Mouse (Mus musculus) neural tube, embryonic 12.5 days (tissue): ENCODE measurements around the gene Ccz1. TPM values are rescaled to one million over a fixed set of nuclear protein-coding genes. Genes with fewer than 3 reads are reported as not detected.
"Not testable (repeated sequence)": the region's sequence is repeated elsewhere in the genome, so short reads cannot be mapped to it uniquely, and the experiment has no call there.

Experiments
- ATAC-seq: fragments of 200-750 bp; cut with Nextera tagmentation; 2 replicates; pipeline ENCODE4 v1.8.0; 2017; ENCODE audit warnings: low read depth, mild to moderate bottlenecking, moderate TSS enrichment, moderate library complexity; ENCODE audit not compliant: low FRiP score
- H3K27ac ChIP-seq: fragments of 300-500 bp; sonication (generic); 2 replicates; pipeline ENCODE4 v1.5.1; 2016
- H3K27me3 ChIP-seq: fragments of 300-500 bp; sonication (generic); replicated peaks from 2 replicates; pipeline ENCODE4 v1.6.1; 2016; ENCODE audit warnings: mild to moderate bottlenecking
- H3K36me3 ChIP-seq: fragments of 300-500 bp; sonication (generic); 2 replicates; pipeline ENCODE4 v1.6.1; 2016; ENCODE audit warnings: mild to moderate bottlenecking
- H3K4me1 ChIP-seq: fragments of 300-500 bp; sonication (generic); 2 replicates; pipeline ENCODE4 v1.6.1; 2016
- H3K4me2 ChIP-seq: fragments of 300-500 bp; sonication (generic); replicated peaks from 2 replicates; pipeline ENCODE4 v1.6.1; 2016; ENCODE audit warnings: mild to moderate bottlenecking
- H3K4me3 ChIP-seq: fragments of 300-500 bp; sonication (generic); 2 replicates; pipeline ENCODE4 v1.5.1; 2016
- H3K9ac ChIP-seq: fragments of 300-500 bp; sonication (generic); 2 replicates; pipeline ENCODE4 v1.6.1; 2016; ENCODE audit warnings: mild to moderate bottlenecking
- H3K9me3 ChIP-seq: fragments of 300-500 bp; sonication (generic); 2 replicates; pipeline ENCODE4 v1.6.1; 2016; ENCODE audit warnings: mild to moderate bottlenecking
- WGBS: fragments of 180-500 bp; shearing (Covaris S2); methylation state at CpG from one replicate; pipeline ENCODE4 v1.1.7; 2016; 5-methylcytosine and 5-hydroxymethylcytosine counted together
- polyA plus RNA-seq: library from polyadenylated mRNA; unstranded; fragments of >200 nt; fragmentation: Nextera tagmentation; extraction: Ambion mirVana; gene quantifications from 2 replicates; pipeline ENCODE4 v1.2.1, GENCODE M21; 2016

Gene Ccz1
- polyA plus RNA-seq, 1 experiment from 2014 or later, result 120 TPM

DNA sequence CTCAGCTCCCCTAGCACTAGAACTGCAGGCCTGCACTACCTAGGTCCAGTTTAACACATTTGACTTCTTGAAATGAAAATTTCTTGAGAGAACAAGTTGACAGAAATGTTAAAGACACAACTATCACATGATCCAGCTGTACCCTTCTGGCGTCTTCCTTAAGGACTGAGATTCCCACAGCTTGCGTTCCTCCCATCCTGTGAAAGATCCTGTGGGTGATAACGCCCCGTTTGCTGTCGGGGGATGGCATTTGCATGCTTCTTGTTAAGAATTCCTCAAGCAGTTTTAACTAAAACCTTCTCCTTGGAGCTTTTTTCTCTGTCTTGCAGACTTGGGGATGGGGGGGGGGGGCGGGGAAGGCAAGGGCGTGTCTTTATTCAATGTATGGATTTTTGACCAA lies 19.9 kb upstream of the Ccz1 start:
- Histone ChIP-seq H3K9me3 (no peaks in the 10 kb centered on the region), H3K4me2 (no peak overlapping the region), H3K4me1 (no peaks in the 10 kb centered on the region), H3K27me3 (no peaks in the 10 kb centered on the region), H3K27ac (no peak overlapping the region), H3K36me3 (no peaks in the 10 kb centered on the region), H3K9ac (no peak overlapping the region), H3K4me3 (no peak overlapping the region)
- 86% methylated on average over 7 of the region's 7 CpGs for WGBS
- no peak for ATAC-seq

DNA sequence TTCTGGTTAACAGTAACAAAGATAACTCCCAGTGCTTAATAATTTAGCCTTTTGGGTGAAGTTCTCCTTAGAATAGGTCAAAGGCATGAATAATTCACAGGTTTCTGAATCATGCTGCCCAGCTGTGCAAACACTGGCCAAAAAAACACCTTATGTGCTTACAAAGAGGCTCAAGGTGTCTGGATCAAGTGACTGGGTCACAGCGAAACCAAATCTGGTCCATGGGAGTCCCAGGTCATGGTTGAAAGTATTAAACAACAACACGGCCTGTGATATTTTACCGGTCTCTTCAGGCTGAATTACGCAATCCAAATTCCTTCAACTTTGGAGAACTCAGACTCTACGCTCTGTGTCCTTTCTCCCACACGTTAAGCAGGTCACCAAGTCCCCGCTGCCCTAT lies 17.8 kb upstream of the Ccz1 start:
- Histone ChIP-seq H3K9me3 (no peaks in the 10 kb centered on the region), H3K27ac (no peak overlapping the region), H3K36me3 (no peaks in the 10 kb centered on the region), H3K4me3 (no peak overlapping the region), H3K27me3 (no peaks in the 10 kb centered on the region), H3K4me1 (no peaks in the 10 kb centered on the region), H3K4me2 (no peak overlapping the region), H3K9ac (no peak overlapping the region)
- WGBS, result 90% methylated on average over 7 of the region's 7 CpGs
- no peak for ATAC-seq

DNA sequence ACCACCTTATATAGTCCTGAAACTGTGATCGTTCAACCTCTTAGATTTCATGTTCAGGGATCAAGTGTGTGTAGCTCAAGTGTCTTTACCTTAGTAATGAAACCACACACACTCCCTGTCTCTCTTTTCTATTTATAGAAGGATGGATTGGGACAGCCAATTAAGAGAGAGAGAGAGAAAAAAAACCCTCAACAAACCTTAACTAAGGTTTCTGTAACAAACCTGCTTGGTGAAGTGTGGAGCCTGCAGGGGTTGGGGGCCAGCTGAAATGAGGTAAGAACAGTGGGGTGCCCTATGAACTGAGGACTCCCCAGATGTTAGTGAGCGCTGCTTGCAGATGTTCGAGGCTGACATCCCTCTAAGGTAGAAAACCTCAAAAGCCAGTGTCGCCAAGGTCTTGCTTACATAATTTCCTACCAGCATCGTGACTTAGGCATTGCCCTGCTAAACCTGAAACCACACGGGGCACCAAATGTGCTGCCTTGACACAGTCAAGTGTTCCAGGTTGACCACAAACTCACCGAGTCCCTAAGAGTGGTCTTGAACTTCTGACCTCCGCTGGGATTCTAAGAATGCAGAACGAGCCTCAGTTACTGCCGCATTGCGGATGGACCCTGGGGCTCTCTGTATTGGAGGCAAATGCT lies 12.1 kb upstream of the Ccz1 start, which contains the start of gene Ocm:
TSS of gene Ocm (minus strand) at position 51 of the 644 bp plus-strand sequence.
- Histone ChIP-seq H3K4me1 (no peaks in the 10 kb centered on the region), H3K4me2 (no peak within 1 kb of the TSS), H3K36me3 (no peaks in the 10 kb centered on the region), H3K27ac (no peak within 1 kb of the TSS), H3K27me3 (no peaks in the 10 kb centered on the region), H3K9me3 (no peaks in the 10 kb centered on the region), H3K4me3 (no peak within 1 kb of the TSS), H3K9ac (no peak within 1 kb of the TSS)
- WGBS, result 74% methylated on average over 11 of the region's 11 CpGs
- no peak for ATAC-seq

DNA sequence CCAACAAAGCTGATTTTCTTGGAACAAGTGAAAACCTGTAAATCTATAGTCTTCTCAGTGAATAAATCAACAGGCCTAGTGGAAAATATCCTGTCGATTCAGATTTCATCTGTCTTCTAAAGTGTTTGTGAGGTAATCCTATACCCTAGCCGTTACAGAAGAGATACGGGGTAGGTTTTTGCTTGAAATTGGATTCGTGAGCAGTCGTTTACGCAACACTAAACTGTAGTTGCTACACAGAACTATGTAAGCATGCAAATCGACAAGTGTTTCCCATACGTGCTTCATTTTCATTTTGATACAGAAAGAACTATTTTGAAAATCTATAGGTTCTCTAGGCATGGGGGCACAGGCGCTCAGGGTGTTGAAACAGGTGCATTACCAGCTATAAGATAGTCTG lies 1.2 kb upstream of the Ccz1 start:
- Histone ChIP-seq H3K9ac (no peak overlapping the region), H3K27me3 (no peaks in the 10 kb centered on the region), H3K9me3 (0 out of 2 replicates have a peak, but pooled peaks cover 4% of the 10 kb centered on the region), H3K4me2 (no peak overlapping the region), H3K36me3 (peaks cover 17% of the 10 kb centered on the region), H3K27ac (no peak overlapping the region), H3K4me3 (no peak overlapping the region), H3K4me1 (no peaks in the 10 kb centered on the region)
- whole genome bisulfite sequencing, result 94% methylated on average over 9 of the region's 9 CpGs
- no peak for ATAC-seq

DNA sequence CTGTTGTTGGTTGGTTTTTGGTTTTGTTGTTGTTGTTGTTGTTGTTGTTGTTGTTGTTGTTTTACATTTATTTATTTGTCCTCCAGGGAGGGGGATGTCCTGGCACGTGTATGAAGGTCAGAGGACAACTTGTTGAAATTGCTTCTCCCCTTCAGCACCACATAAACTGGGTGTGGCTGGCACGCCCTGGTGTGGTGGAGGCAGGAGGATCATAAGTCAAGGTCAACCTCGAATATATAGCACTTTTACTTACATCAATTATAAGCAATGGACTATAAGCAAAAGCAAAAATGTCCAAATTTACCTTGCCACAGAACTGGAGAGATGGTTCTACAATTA lies 604 bp upstream of the Ccz1 start:
- Histone ChIP-seq H3K9me3 (0 out of 2 replicates have a peak, but pooled peaks cover 4% of the 10 kb centered on the region), H3K36me3 (peaks cover 22% of the 10 kb centered on the region), H3K27ac (no peak overlapping the region), H3K4me3 (peak overlapping the region; percentile 91), H3K9ac (no peak overlapping the region), H3K4me1 (no peaks in the 10 kb centered on the region), H3K4me2 (peak overlapping the region; percentile 60), H3K27me3 (no peaks in the 10 kb centered on the region)
- ATAC-seq, result no peak
- 79% methylated on average over 3 of the region's 3 CpGs for WGBS

DNA sequence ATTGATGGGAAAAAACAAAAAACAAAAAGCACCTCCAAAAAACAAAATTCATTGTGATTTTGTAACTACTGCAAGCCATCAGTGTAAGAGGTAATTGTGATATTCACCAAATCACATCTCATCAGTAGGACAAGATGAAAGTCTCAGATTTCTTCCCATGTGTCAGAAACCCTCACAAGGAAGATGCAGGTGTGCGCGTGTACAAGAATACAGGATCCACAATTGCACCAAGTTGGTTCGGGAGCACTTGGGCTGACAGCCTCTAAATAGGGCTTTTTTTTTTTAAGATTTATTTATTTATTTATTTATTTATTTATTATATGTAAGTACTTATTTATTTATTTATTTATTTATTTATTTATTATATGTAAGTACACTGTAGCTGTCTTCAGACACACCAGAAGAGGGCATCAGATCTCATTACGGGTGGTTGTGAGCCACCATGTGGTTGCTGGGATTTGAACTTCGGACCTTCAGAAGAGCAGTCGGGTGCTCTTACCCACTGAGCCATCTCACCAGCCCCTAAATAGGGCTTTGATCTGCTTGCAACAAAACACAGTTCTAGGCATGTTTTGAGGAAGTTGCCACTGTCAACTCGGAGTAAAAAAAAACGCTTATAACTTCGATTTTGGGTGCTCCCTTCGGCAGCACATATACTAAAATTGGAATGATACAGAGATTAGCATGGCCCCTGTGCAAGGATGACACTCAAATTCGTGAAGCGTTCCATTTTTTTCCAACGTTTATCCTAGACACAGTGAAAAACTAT lies 1.1 kb downstream of the Ccz1 start:
- 70% methylated on average over 13 of the region's 13 CpGs for WGBS
- not testable (repeated sequence) for H3K27me3 ChIP-seq, H3K4me1 ChIP-seq, H3K27ac ChIP-seq, H3K9ac ChIP-seq, H3K9me3 ChIP-seq, ATAC-seq
- peak overlapping the region; percentile 91 for H3K4me3 ChIP-seq
- H3K4me2 ChIP-seq, result peak overlapping the region; percentile 60
- peaks cover 36% of the 10 kb centered on the region for H3K36me3 ChIP-seq

DNA sequence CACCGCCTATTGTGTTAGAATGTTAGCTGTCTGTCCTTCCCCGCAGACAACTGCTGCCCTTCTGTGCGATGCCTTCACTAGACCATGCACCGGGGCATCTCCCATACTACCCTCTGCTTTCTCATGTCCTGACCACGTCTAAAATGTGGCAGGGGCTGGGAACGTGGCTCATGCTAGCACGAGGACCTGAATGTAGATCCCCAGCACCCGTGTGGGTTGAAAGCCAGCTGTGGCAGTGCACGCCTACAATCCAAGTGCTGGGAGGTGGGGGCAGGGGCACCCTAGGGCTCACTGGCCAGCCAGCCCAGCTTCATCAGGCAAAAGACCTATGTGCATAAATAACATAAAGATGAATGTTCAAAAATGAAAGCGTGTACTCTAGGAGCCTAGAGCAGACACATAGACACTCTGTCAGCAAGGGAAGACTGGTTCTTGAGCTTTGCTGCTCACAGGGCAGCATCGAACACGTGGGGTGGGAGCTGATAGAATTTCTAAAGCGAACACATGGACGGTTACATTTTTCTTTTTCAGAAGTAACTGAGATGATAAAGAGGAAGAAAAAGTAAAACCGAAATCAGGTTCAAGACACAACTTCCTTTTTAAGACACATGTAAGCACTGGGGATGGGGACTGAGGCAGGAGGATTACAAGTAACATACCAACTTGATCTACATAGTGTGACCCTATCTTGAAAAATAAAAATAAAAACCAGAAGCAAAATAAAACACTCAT lies 12.1 kb downstream of the Ccz1 start:
- H3K36me3 ChIP-seq, result peaks cover 85% of the 10 kb centered on the region
- H3K9me3 ChIP-seq, result no peaks in the 10 kb centered on the region
- no peaks in the 10 kb centered on the region for H3K4me1 ChIP-seq
- WGBS, result 92% methylated on average over 15 of the region's 15 CpGs
- no peak overlapping the region for H3K9ac ChIP-seq
- no peak overlapping the region for H3K27ac ChIP-seq
- no peak overlapping the region for H3K4me2 ChIP-seq
- no peaks in the 10 kb centered on the region for H3K27me3 ChIP-seq
- no peak overlapping the region for H3K4me3 ChIP-seq
- ATAC-seq, result no peak

DNA sequence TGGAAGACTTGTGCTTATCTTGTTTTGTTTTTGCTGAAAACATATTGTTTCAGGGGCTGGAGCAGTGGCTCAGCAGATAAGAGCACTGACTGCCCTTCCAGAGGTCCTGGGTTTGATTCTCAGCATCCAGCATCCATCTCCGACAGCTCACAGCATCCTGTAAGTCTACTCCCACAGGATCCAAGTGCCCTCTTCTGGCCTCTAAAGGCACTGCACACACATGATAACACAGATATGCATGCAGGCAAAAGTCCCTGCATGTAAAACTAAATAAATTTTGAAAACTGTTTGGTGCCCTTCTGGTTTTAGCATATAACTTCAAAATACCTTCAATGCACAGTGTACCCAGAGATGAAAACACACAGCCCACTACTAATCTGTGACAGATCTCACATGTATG lies 15.3 kb downstream of the Ccz1 start:
- no peaks in the 10 kb centered on the region for H3K4me1 ChIP-seq
- H3K36me3 ChIP-seq, result peaks cover 94% of the 10 kb centered on the region
- no peak overlapping the region for H3K9ac ChIP-seq
- no peak overlapping the region for H3K4me2 ChIP-seq
- no peak overlapping the region for H3K27ac ChIP-seq
- no peak overlapping the region for H3K4me3 ChIP-seq
- 90% methylated on average over 1 of the region's 1 CpGs for WGBS
- H3K27me3 ChIP-seq, result no peaks in the 10 kb centered on the region
- ATAC-seq, result no peak
- H3K9me3 ChIP-seq, result no peaks in the 10 kb centered on the region

DNA sequence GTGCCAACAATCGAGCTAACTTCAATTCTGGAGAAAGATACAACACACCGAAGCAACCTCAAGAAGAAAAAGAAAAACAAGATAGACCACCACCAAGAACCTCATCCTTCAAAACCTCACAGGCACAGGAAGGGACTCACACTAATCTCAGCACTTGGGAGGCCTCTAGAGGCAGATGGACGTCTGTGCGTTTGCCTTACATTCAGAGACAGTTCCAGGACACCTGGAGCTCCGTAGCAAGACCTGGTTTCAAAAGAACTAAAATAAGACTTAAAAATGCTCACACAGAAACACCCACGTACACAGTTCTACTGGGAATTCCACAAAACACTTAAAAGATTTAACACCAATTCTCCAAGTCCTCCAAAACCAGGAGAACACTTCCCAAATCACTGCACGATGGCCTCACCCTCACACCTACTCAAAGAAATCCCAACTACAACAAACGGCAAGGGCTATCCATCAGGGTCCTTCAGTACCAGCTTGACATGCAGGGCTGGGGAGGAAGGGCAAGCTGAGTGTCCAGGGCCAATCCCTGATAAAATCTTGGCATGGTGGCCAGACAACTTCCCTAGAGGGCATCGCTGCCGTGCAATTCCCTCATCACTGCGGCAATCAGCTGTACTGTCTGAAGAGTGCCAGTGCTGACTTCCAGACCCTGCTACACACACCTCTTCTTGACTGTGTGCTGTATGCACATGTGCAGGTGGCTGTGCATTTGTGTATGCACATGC lies 19.9 kb downstream of the Ccz1 start:
- no peak overlapping the region for H3K4me3 ChIP-seq
- H3K9me3 ChIP-seq, result no peaks in the 10 kb centered on the region
- peaks cover 98% of the 10 kb centered on the region for H3K36me3 ChIP-seq
- no peak overlapping the region for H3K9ac ChIP-seq
- H3K4me1 ChIP-seq, result no peaks in the 10 kb centered on the region
- no peak overlapping the region for H3K4me2 ChIP-seq
- WGBS, result 73% methylated on average over 11 of the region's 11 CpGs
- no peaks in the 10 kb centered on the region for H3K27me3 ChIP-seq
- no peak for ATAC-seq
- H3K27ac ChIP-seq, result no peak overlapping the region

DNA sequence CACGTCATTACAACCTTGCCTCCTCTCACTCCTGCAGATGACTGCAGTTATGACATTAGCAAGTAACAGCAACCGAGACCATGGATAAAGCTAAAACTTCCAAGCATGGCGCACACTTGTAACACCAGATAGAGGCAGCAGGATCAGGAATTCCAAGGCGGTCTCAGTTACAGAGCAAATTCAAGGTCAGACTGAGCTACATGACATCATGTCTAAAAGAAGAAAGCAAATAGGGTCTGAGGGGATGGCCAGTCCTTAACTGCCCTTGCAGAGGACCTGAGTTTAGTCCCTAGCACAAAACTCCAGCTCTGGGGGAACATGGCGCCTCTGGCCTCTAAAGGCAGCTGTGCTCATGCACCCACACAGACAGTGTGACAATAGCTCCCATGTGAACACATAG lies 20.8 kb downstream of the Ccz1 start:
- Histone ChIP-seq H3K27ac (no peak overlapping the region), H3K36me3 (peaks cover 97% of the 10 kb centered on the region), H3K4me2 (no peak overlapping the region), H3K4me1 (no peaks in the 10 kb centered on the region), H3K4me3 (no peak overlapping the region), H3K9ac (no peak overlapping the region), H3K9me3 (no peaks in the 10 kb centered on the region), H3K27me3 (no peaks in the 10 kb centered on the region)
- ATAC-seq, result no peak
- WGBS, result 93% methylated on average over 5 of the region's 5 CpGs

DNA sequence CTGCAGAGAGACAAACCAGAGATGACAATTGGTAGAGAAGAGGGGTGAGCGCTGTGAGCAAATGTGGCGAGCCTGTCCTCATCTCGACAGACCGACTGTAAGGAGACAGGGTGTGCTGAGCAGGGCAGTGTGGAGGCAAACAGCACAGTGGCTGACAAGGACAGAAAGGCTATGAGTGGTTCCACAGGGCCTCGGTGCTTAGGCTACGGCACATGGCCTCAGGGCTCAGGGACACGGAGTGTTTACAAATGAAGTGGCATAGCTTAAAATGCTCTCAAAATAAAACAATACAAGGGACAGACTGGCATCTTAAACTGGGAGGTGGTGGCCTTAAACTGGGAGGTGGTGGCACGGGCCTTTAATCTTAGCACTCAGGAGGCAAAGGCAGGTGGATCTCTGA lies 21.4 kb downstream of the Ccz1 start:
- Histone ChIP-seq H3K27ac (no peak overlapping the region), H3K4me1 (no peaks in the 10 kb centered on the region), H3K4me2 (no peak overlapping the region), H3K27me3 (no peaks in the 10 kb centered on the region), H3K9ac (no peak overlapping the region), H3K9me3 (no peaks in the 10 kb centered on the region), H3K4me3 (no peak overlapping the region), H3K36me3 (peaks cover 97% of the 10 kb centered on the region)
- WGBS, result 93% methylated on average over 8 of the region's 8 CpGs
- no peak for ATAC-seq

DNA sequence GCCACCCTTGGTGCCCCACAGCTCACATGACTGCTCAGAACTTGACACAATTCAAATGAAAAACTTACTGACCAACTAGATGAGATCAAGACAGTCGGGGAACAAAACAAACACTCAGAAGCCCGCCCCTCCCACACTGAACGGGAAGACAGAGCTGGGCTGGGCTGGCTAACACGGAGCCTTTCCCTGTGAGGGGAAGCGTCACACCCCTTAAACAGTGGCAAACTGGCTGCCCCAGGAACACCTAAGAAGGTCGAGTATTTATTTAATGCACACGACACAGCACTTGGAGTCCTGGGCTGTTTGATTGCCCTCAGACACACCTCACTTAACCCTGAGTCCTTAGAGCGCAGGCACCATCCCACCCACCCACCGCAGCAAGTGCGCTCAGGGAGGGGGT lies 22.0 kb downstream of the Ccz1 start:
- 92% methylated on average over 10 of the region's 10 CpGs for WGBS

More for the DNA sequence above, 22.0 kb downstream of the Ccz1 start:
- Histone ChIP-seq H3K27me3 (no peaks in the 10 kb centered on the region), H3K9me3 (no peaks in the 10 kb centered on the region), H3K4me3 (no peak overlapping the region), H3K36me3 (peaks cover 97% of the 10 kb centered on the region), H3K4me1 (no peaks in the 10 kb centered on the region), H3K27ac (no peak overlapping the region), H3K9ac (no peak overlapping the region), H3K4me2 (no peak overlapping the region)
- ATAC-seq, result no peak
